Mouse (Mus musculus) c-Kit-positive CD71-positive TER-119-positive erythroid progenitor cells, embryonic 14.5 days (primary cell): ENCODE results near the gene Lonp2.

Experiments
- DNase-seq: peaks from one replicate; pipeline ENCODE4 v3.0.0-alpha.2; 2013; ENCODE audit warnings: low spot score

Lonp2 gene

DNA sequence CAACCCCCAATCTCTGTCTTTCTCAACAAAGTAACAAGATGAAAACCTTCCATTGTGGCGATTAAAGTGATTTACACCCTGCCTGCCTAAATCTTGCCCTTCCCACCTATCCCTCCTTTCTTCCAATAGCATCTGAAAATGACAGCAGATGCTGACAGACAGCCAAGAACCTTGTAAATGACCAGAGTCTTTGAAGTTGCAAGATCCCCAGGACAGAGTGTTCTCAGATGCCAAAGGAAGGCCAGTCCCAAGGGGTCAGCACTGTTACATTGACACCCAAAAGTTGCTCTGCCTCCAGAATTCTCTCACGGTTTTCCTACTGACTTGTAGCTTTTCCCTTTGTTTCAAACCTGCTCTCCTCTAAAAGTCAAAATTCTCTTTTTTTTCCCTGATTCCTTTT is 126.0 kb downstream of the Lonp2 start:
- DNase-seq, result no peak

DNA sequence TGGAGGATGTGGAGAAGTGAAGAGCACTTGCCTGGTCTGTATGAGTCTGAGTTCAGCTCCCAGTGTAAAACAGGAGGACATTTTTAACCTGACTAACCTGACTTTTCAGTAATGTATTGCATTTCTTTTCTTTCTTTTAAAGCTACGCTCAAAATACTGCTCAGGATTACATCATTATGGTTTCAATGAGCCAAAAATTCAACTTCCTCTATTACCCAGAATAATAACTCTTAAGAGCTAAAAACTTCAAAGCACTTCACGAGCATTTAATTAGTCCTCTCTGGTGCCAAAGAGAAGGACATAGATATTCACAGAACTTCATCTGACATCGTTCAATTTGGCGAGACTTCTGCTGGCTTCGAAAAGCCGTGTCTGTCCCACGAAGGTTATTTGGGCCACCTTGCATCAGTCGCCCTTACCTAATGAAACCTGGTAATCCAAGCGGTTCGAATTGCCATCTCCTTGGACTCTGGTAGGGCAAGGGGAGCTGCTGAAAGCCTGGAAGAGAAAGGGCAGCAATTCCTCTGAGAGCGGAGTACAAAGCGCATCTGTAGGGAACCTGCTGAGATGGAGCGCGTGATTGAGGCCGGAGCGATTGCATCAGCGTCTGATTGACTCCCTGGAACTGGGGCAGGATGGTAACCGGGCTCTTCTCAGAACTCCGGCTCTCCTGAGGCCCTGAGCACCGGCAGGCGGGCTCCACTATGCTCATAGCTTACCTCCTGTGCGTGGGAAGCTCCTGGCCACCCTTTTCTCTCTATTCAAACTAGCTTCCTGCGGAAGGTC is 133.3 kb downstream of the Lonp2 start:
- no peak for DNase-seq

DNA sequence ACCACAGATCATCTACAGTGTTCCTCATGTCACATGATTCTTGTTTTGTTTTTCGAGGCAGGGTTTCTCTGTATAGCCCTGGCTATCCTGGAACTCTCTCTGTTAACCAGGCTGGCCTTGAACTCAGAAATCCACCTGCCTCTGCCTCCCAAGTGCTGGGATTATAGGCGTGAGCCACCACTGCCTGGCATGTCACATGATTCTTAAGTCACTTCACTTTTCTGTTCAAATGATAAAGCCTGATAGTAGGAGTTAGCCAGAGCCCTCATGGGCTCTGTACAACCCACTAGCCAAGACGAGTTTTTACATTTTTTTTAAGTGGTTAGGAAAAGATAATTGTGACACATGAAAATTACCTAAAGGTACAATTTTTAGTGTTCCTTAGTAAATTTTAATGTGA is 134.8 kb downstream of the Lonp2 start:
- DNase-seq, result no peak

DNA sequence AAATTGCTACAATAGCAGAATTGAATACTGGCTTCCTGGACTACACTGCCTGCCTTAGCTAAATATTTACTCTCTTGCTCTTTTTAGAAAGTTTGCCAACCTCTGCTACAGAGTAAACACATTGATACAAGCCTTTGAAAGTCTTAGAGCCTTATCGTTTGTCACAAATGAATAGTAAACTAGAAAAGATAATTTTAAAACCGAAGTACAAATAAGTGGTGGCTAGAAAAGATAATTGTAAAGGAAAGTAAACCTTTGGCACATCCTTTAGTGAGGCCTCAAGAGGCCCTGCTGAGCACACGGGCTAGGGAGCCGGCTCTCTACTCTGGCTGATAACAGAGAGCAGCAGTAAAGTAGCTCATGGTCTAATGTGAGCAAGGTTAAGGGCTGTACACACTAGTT is 135.2 kb downstream of the Lonp2 start:
- DNase-seq, result no peak

DNA sequence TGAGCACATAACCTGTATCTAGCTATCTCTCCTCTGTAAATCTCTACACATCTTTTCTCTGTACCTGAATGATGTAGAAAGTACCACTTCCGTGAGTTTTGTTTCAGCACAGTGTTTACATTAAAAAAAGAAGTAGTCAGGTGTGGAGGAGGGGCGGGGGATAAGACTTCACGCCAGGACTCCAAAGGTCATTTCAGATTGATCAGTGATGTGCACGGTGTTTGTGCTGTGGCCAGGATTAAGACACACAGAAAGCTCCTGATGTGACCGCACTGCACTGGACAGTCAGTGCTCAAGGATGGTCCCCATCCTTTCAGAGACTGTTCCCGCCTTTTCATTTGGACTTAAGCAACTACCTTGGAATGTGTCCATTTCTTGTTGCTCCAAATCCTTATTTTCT is 136.9 kb downstream of the Lonp2 start:
- no peak for DNase-seq

DNA sequence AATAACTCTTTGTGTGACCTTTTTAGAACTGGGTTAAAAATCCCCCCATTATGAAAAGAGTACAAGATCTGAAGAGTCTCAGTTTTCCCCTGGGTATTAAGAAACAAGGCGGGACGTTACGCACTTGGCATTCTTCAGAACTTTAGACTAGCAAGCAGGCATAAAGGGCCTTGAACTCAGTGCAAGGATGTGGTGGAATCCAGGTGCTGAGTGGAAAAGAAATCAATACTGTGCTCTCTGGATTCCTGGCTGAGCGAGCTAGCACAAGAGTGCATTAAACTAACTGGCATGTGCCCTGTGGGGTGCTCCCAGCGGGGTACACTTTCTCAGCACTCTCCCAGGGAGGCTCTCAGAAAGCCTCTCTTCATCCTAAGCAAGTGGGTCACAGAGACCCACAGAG is 139.0 kb downstream of the Lonp2 start:
- no peak for DNase-seq

DNA sequence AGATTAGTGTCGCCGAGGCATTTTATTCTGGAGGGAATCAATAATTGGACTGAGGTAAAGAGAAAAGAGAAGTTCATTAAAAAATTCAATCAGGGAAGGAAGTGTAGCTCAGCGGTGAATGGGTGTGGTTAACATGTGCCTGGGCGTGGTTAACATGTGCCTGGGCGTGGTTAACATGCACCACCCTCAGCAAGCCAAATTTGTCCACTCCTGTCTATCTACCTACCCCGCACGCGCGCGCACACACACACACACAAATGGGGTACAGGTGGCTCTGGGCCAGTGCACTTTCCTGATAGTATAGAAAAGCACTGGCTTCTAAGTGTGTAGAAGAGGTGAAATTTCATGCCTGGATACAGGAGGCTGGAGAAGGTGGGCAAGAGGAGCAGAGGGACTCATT is 141.3 kb downstream of the Lonp2 start:
- DNase-seq, result no peak

DNA sequence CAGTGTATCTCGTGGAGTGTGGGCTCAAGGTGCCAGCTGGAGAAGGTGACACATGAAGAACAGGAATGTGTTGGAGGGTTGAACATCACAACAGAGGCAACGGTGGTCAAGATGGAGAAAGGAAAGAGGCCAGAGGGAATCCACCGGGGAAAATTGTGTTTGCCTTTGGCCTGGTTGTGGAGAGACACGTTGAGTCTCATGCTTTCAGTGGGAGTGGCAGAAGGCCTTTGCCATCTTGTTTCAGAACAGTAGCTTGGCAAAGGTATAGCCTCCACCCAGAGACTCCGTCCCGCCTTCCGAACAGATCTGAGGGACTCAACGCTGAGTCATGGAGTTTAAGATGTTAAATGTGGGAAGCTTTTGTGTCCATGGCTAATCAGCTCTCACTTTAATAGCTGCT is 141.8 kb downstream of the Lonp2 start:
- no peak for DNase-seq

DNA sequence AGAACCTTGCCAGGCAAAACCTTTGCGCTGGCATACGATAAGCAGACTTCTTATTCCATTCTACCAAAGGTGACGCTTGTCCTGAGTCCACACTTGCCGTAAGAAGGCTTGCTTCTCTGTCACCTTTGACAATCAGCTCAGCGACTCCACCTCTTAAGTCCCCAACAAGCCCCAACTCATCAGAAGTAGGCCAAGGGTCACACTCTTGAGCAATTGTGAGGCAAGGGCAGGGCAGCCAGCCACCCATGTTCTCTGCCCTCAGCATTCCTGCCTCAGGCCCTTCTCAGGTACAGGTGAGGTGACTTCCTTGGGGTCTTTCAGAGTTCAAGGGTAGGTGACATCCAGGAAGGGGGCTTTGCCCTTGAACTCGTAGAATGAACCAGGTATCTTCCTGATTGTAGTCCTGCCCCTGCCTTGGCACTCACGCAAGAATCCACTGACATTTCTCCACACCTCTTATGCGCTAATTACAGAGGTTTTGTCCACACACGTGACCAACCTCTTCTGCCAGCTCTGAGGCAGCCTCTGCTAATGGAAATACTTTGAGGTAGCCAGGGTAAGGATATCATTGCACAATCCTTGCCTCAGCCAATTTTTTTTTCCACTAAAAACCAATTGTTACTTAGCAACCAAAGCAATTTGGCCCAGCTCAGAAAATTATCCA is 142.8 kb downstream of the Lonp2 start:
- no peak for DNase-seq

DNA sequence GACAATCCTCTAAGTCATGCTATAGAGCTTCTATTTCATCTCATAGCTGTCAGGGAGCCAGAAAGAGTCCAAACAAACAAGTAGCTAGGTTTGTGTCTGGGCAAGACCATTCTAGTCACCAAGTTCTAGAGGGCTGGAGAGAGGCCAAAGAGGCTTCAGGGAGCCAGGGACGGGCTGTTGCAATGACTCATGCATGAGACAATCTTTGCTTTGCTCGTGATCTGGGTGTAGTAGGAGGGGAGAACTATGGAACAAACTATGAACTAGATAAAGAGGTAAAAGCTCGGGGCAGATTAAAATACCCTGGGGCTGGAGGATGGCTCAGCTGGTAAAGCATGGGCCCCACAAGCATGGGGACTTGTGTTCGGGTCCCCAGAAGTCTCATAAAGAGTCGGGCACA is 144.7 kb downstream of the Lonp2 start:
- DNase-seq, result no peak

DNA sequence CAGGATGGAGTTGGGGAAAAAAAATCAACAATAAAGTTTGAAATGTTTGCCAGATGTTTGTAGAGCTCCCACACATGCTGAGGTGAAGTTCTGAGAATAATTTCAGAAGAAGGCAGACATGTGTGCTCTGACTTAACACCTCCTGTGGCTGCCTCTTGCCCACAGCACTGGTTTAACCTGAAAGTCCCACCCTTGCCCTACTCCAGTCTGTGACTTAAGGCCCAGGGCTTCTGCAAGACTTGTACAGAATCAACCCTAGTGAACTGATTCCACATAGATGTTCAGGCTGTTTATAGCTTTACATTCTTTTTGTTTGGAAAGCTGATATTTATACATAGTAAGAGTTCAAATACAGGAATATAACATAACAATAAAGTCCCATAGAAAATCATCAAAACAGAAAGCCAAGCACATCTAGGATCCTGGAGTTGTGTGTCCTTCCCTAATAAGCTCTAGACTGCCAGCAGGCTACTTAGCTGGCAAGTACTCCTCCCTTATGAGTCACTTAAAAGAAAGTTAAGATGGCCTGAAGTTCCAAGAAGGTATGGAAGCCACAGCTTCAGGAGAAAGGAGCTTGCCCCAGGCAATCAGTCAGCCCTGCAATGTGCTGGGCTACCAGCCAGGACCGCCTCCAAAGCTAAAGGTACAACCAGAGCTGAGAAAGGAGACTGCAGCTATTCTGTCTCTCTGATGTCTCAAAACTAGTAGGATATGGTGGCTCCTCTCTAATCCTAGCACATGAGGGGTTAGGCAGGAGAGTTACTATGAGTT is 146.3 kb downstream of the Lonp2 start:
- DNase-seq, result no peak
